In the genomic region with DNA sequence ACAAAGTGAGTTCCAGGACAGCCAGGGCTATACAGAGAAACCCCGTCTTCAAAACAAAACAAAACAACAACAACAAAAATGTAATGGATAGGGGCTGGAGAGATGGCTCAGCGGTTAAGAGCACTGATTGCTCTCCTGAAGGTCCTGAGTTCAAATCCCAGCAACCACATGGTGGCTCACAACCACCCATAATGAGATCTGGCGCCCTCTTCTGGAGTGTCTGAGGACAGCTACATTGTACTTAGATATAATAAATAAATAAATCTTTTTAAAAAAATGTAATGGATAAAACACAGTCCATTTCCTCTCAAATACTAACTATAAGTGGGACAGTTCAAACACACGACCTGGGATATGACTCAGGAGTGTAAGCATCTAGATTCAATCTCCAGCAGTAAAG, we compare ENCODE assay signal across 6 mouse cellular contexts. TPM values are rescaled to one million over a fixed set of nuclear protein-coding genes. Genes with fewer than 3 reads are reported as not detected.
DNase-seq lines count a peak whose midpoint lies in the region; ATAC-seq and TF ChIP-seq lines count a peak whose summit lies in the region.
"Not testable (repeated sequence)": the region's sequence is repeated elsewhere in the genome, so short reads cannot be mapped to it uniquely, and the experiment has no call there.

No protein-coding gene starts in this region.

- H3K9me3 ChIP-seq in MEL (replicated peaks; ENCODE audit: insufficient read depth, low read length); kidney, postnatal 0 days (replicated peaks; ENCODE audit: low read length); liver, embryonic 14.5 days (ENCODE audit: control insufficient read depth, low read length); midbrain, postnatal 0 days (ENCODE audit: low read length): not testable (repeated sequence)

- peak in 2 of 3 experiments; percentile 23 to 24; a peak in 2 of 6 replicates for TF ChIP-seq CTCF in MEL (IDR thresholded peaks at IDR 0.05 in 2 of 3, conservative IDR thresholded peaks at IDR 0.05 in 1 of 3; ENCODE audit: control insufficient read depth in 1 of 3, insufficient read depth in 1 of 3, low read depth in 2 of 3, low read length in 3 of 3, poor library complexity in 1 of 3, severe bottlenecking in 1 of 3)
- TF ChIP-seq CTCF in heart, adult 2 months (IDR thresholded peaks at IDR 0.05): peak; percentile 53
- peak; percentile 33 for TF ChIP-seq CTCF in kidney, postnatal 0 days (IDR thresholded peaks at IDR 0.05; ENCODE audit: low read depth)
- TF ChIP-seq CTCF in liver, embryonic 14.5 days (IDR thresholded peaks at IDR 0.05; ENCODE audit: low read depth): peak; percentile 41
- 0 out of 2 replicates have a peak, but pooled peaks have one; percentile 7 for TF ChIP-seq CTCF in midbrain, postnatal 0 days (IDR thresholded peaks at IDR 0.05)

- TF ChIP-seq POLR2A in MEL (IDR thresholded peaks at IDR 0.05; ENCODE audit: control insufficient read depth in 1 of 2, insufficient read depth in 1 of 2, low read depth in 1 of 2, low read length in 2 of 2, poor library complexity in 1 of 2); heart, adult 2 months (IDR thresholded peaks at IDR 0.05; ENCODE audit: insufficient read depth, low read depth, low read length): not testable (repeated sequence)

- not testable (repeated sequence) for TF ChIP-seq EP300 in MEL (IDR thresholded peaks at IDR 0.05; ENCODE audit: low read depth in 1 of 2, low read length in 2 of 2); heart, adult 2 months (IDR thresholded peaks at IDR 0.05; ENCODE audit: insufficient read depth, low read depth, low read length); liver, embryonic 14.5 days (IDR thresholded peaks at IDR 0.05; ENCODE audit: low read depth)

- not testable (repeated sequence) for ATAC-seq in kidney, postnatal 0 days (replicated peaks; ENCODE audit: low FRiP score, low read depth); liver, embryonic 14.5 days (ENCODE audit: insufficient read depth); midbrain, postnatal 0 days (ENCODE audit: low FRiP score)

- not testable (repeated sequence) for DNase-seq in MEL (ENCODE audit: low read depth, low spot score); heart, adult 2 months; kidney, postnatal 0 days (ENCODE audit: low spot score); liver, embryonic 14.5 days (ENCODE audit: low read depth in 3 of 3, low spot score in 3 of 3); midbrain, postnatal 0 days (ENCODE audit: low spot score)
- DNase-seq in thymus, postnatal 36 days: peak; percentile 20 to 29

- not testable (repeated sequence) for H3K4me3 ChIP-seq in MEL (ENCODE audit: control insufficient read depth in 1 of 2, insufficient read depth in 1 of 2, low read depth in 2 of 2, low read length in 2 of 2); heart, adult 2 months; kidney, postnatal 0 days (replicated peaks; ENCODE audit: low read depth, low read length); liver, embryonic 14.5 days (ENCODE audit: insufficient read depth in 1 of 2, low read depth in 2 of 2, low read length in 2 of 2); midbrain, postnatal 0 days (ENCODE audit: low read depth, low read length)

- TF ChIP-seq RAD21 in MEL (IDR thresholded peaks at IDR 0.05; ENCODE audit: low read depth, low read length): not testable (repeated sequence)

- 83% methylated on average over 4 of the region's 4 CpGs for WGBS in heart, adult 2 months
- WGBS in kidney, postnatal 0 days: 86% methylated on average over 4 of the region's 4 CpGs
- 74% methylated on average over 4 of the region's 4 CpGs for WGBS in liver, embryonic 14.5 days (ENCODE audit: insufficient replicate concordance)
- WGBS in midbrain, postnatal 0 days: 92% methylated on average over 4 of the region's 4 CpGs

- H3K27ac ChIP-seq in MEL (ENCODE audit: control insufficient read depth, low read depth, low read length); heart, adult 2 months; kidney, postnatal 0 days; liver, embryonic 14.5 days; midbrain, postnatal 0 days (ENCODE audit: low read depth, low read length): not testable (repeated sequence)

- intact Hi-C loops in heart, adult 2 months (cut with DNase I): not testable (repeated sequence)

- not testable (repeated sequence) for H3K4me1 ChIP-seq in MEL (ENCODE audit: control insufficient read depth in 1 of 2, insufficient read depth in 2 of 2, low read length in 2 of 2); heart, adult 2 months (ENCODE audit: control insufficient read depth, insufficient read depth, low read length); kidney, postnatal 0 days (replicated peaks; ENCODE audit: insufficient read depth, low read length); midbrain, postnatal 0 days (ENCODE audit: insufficient read depth, low read length)
- peaks cover 0 to 11% of the 10 kb centered on the region in 2 experiments; a peak in 3 of 4 replicates for H3K4me1 ChIP-seq in liver, embryonic 14.5 days (replicated peaks; ENCODE audit: control insufficient read depth in 2 of 2, insufficient read depth in 2 of 2, low read length in 1 of 2)

- not testable (repeated sequence) for H3K9ac ChIP-seq in MEL (ENCODE audit: control insufficient read depth, low read depth, low read length, poor library complexity, severe bottlenecking); heart, adult 2 months (ENCODE audit: low read depth, low read length); kidney, postnatal 0 days (ENCODE audit: low read depth, low read length); liver, embryonic 14.5 days (replicated peaks); midbrain, postnatal 0 days (replicated peaks; ENCODE audit: low read length, poor library complexity, severe bottlenecking)

- peaks cover 16 to 40% of the 10 kb centered on the region in 2 experiments for H3K36me3 ChIP-seq in MEL (ENCODE audit: control insufficient read depth in 1 of 2, insufficient read depth in 2 of 2, low read length in 2 of 2)
- H3K36me3 ChIP-seq in heart, adult 2 months (ENCODE audit: control insufficient read depth, insufficient read depth, low read length); kidney, postnatal 0 days (ENCODE audit: insufficient read depth, low read length); midbrain, postnatal 0 days (ENCODE audit: insufficient read depth, low read length): not testable (repeated sequence)
- H3K36me3 ChIP-seq in liver, embryonic 14.5 days (replicated peaks; ENCODE audit: control insufficient read depth, insufficient read depth, low read depth): peaks cover 44% of the 10 kb centered on the region

- peaks cover 32% of the 10 kb centered on the region for H3K79me2 ChIP-seq in MEL (ENCODE audit: control insufficient read depth, insufficient read depth, low read length, poor library complexity)
- H3K79me2 ChIP-seq in heart, adult 2 months (replicated peaks; ENCODE audit: control insufficient read depth, insufficient read depth, low read length): not testable (repeated sequence)

- not testable (repeated sequence) for H3K4me2 ChIP-seq in kidney, postnatal 0 days (ENCODE audit: low read length); liver, embryonic 14.5 days (ENCODE audit: low read depth); midbrain, postnatal 0 days (ENCODE audit: low read depth, low read length, poor library complexity, severe bottlenecking)

- not testable (repeated sequence) for H3K27me3 ChIP-seq in MEL (ENCODE audit: control insufficient read depth in 1 of 2, insufficient read depth in 2 of 2, low read length in 2 of 2); heart, adult 2 months (ENCODE audit: control insufficient read depth, insufficient read depth, low read length); kidney, postnatal 0 days (ENCODE audit: insufficient read depth, low read length); liver, embryonic 14.5 days (ENCODE audit: control insufficient read depth, insufficient read depth, low read length); midbrain, postnatal 0 days (ENCODE audit: insufficient read depth, low read length)

RNA-seq across cellular contexts. Expression of a gene that starts 14.4 kb away (rescaled TPM):
- 104 and 107 TPM in 2 replicates for total RNA-seq in MEL (2012; rRNA removed)
- 10 to 100 TPM in 1 of 2 experiments, not detected in 1; 71.7 TPM for polyA plus RNA-seq in MEL (2012; ENCODE audit: insufficient read depth in 1 of 2, insufficient read length in 2 of 2, low read depth in 1 of 2, low replicate concordance in 2 of 2, missing spikeins in 1 of 2)
- 10 to 100 TPM; 10.8 to 10.9 TPM for total RNA-seq in heart, adult 2 months (2021)
- polyA plus RNA-seq in heart, adult 2 months (2012; rRNA removed): 8.0 and 11.7 TPM in 2 replicates
- 26.5 and 26.9 TPM in 2 replicates for polyA plus RNA-seq in kidney, postnatal 0 days (2015; fragmentation: Nextera tagmentation; extraction: Ambion mirVana)
- 32.4 and 49.4 TPM in 2 replicates for polyA plus RNA-seq in liver, embryonic 14.5 days (2012; rRNA removed)
- polyA plus RNA-seq in liver, embryonic 14.5 days (2014; fragmentation: Nextera tagmentation; extraction: Ambion mirVana): 81.1 and 84.2 TPM in 2 replicates
- 9.7 and 10.0 TPM in 2 replicates for total RNA-seq in midbrain, postnatal 0 days (2014; rRNA removed)
- polyA plus RNA-seq in midbrain, postnatal 0 days (2015; fragmentation: Nextera tagmentation; extraction: Ambion mirVana): 8.7 and 9.7 TPM in 2 replicates

RNA-seq across cellular contexts. Expression of a gene that starts 22.8 kb away (rescaled TPM):
- 22.1 and 22.6 TPM in 2 replicates for total RNA-seq in MEL (2012; rRNA removed)
- 10 to 100 TPM; 17.1 to 66.9 TPM for polyA plus RNA-seq in MEL (2012; ENCODE audit: insufficient read depth in 1 of 2, insufficient read length in 2 of 2, low read depth in 1 of 2, low replicate concordance in 2 of 2, missing spikeins in 1 of 2)
- total RNA-seq in heart, adult 2 months (2021): under 1 TPM; 0.70 to 0.84 TPM
- polyA plus RNA-seq in heart, adult 2 months (2012; rRNA removed): 0.27 and 0.44 TPM in 2 replicates
- polyA plus RNA-seq in kidney, postnatal 0 days (2015; fragmentation: Nextera tagmentation; extraction: Ambion mirVana): 4.9 and 6.0 TPM in 2 replicates
- polyA plus RNA-seq in liver, embryonic 14.5 days (2012; rRNA removed): 7.1 and 10.9 TPM in 2 replicates
- polyA plus RNA-seq in liver, embryonic 14.5 days (2014; fragmentation: Nextera tagmentation; extraction: Ambion mirVana): 11.6 and 11.8 TPM in 2 replicates
- 5.6 and 8.0 TPM in 2 replicates for total RNA-seq in midbrain, postnatal 0 days (2014; rRNA removed)
- 3.1 and 3.3 TPM in 2 replicates for polyA plus RNA-seq in midbrain, postnatal 0 days (2015; fragmentation: Nextera tagmentation; extraction: Ambion mirVana)
